Mouse (Mus musculus) forebrain, embryonic 14.5 days (tissue): ENCODE results near the gene Luc7l3. TPM values are rescaled to one million over a fixed set of nuclear protein-coding genes. Genes with fewer than 3 reads are reported as not detected.

Experiments used
- ATAC-seq: fragments of 200-750 bp; cut with Nextera tagmentation; 2 replicates; pipeline ENCODE4 v1.8.0; 2017; ENCODE audit warnings: mild to moderate bottlenecking, moderate library complexity
- DNase-seq: peaks from one replicate; pipeline ENCODE4 v3.0.0-alpha.2; 2015; ENCODE audit warnings: low spot score
- H3K27ac ChIP-seq: fragments of 300-500 bp; sonication (generic); 2 replicates; pipeline ENCODE4 v1.5.1; 2014; ENCODE audit warnings: low read depth, mild to moderate bottlenecking, control low read depth, low read length, moderate library complexity
- H3K27me3 ChIP-seq: fragments of 300-500 bp; sonication (generic); replicated peaks from 2 replicates; pipeline ENCODE4 v1.6.1; 2014; ENCODE audit warnings: low read length, control low read depth, mixed read lengths; ENCODE audit not compliant: control insufficient read depth, insufficient read depth
- H3K36me3 ChIP-seq: fragments of 300-500 bp; sonication (generic); 2 replicates; pipeline ENCODE4 v1.6.1; 2014; ENCODE audit warnings: low read length, control low read depth; ENCODE audit not compliant: control insufficient read depth, insufficient read depth
- H3K4me1 ChIP-seq: fragments of 300-500 bp; sonication (generic); 2 replicates; pipeline ENCODE4 v1.6.1; 2014; ENCODE audit warnings: antibody characterized with exemption, low read length, control low read depth; ENCODE audit not compliant: control insufficient read depth, insufficient read depth
- H3K4me2 ChIP-seq: fragments of 300-500 bp; sonication (generic); 2 replicates; pipeline ENCODE4 v1.6.1; 2014; ENCODE audit warnings: mild to moderate bottlenecking, control low read depth, low read length
- H3K4me3 ChIP-seq: fragments of 300-500 bp; sonication (generic); 2 replicates; pipeline ENCODE4 v1.5.1; 2014; ENCODE audit warnings: low read depth, low read length, control low read depth
- H3K9ac ChIP-seq: fragments of 300-500 bp; sonication (generic); 2 replicates; pipeline ENCODE4 v1.6.1; 2014; ENCODE audit warnings: mild to moderate bottlenecking, low read length, control low read depth, moderate library complexity
- H3K9me3 ChIP-seq: fragments of 300-500 bp; sonication (generic); replicated peaks from 2 replicates; pipeline ENCODE4 v1.6.1; 2016; ENCODE audit warnings: low read length, control low read depth, mixed read lengths; ENCODE audit not compliant: control insufficient read depth
- WGBS: fragments of 180-500 bp; shearing (Covaris S2); extraction: QIAGEN DNeasy Blood & Tissue Kit; methylation state at CpG from one replicate; pipeline ENCODE4 v1.1.7; 2014; 5-methylcytosine and 5-hydroxymethylcytosine counted together
- polyA plus RNA-seq: library from polyadenylated mRNA; unstranded; fragments of >200 nt; fragmentation: Nextera tagmentation; extraction: Ambion mirVana; gene quantifications from 2 replicates; pipeline ENCODE4 v1.2.1, GENCODE M21; 2014

Gene Luc7l3
- polyA plus RNA-seq, 1 experiment from 2014 or later = 89.6 TPM

GRCm38 (mm10) chr11:94328644-94329025 lies 6.8 kb upstream of the Luc7l3 start:
- Histone ChIP-seq H3K9ac (peak overlapping the region; percentile 89), H3K4me3 (peak overlapping the region; percentile 64), H3K4me1 (peaks cover 23% of the 10 kb centered on the region), H3K9me3 (no peaks in the 10 kb centered on the region), H3K36me3 (0 out of 2 replicates have a peak, but pooled peaks cover 7% of the 10 kb centered on the region), H3K27me3 (no peaks in the 10 kb centered on the region), H3K4me2 (peak overlapping the region; percentile 76), H3K27ac (peak overlapping the region; percentile 100)
- ATAC-seq = peak; percentile 22
- WGBS = under 1% methylated on average over 10 of the region's 10 CpGs
- DNase-seq = peak; percentile 88

- Histone ChIP-seq H3K4me1 (peaks cover 23% of the 10 kb centered on the region), H3K9me3 (no peaks in the 10 kb centered on the region), H3K36me3 (0 out of 2 replicates have a peak, but pooled peaks cover 5% of the 10 kb centered on the region), H3K4me3 (peak within 1 kb of the TSS; percentile 64), H3K27ac (peak within 1 kb of the TSS; percentile 100), H3K4me2 (peak within 1 kb of the TSS; percentile 76), H3K27me3 (no peaks in the 10 kb centered on the region), H3K9ac (peak within 1 kb of the TSS; percentile 89)
- DNase-seq (peak; percentile 96), ATAC-seq (peak; percentile 84)
- under 1% methylated on average over 77 of the region's 78 CpGs for WGBS
Measured at GRCm38 (mm10) chr11:94327693-94328643, 6.2 kb upstream of the Luc7l3 start, which contains the start of gene Ankrd40. Gene Ankrd40, plus strand, starts transcription at chr11:94328001.

- Histone ChIP-seq H3K27ac (peak overlapping the region; percentile 100), H3K9ac (peak overlapping the region; percentile 89), H3K4me2 (peak overlapping the region; percentile 76), H3K27me3 (no peaks in the 10 kb centered on the region), H3K4me3 (peak overlapping the region; percentile 64), H3K4me1 (peaks cover 28% of the 10 kb centered on the region), H3K36me3 (0 out of 2 replicates have a peak, but pooled peaks cover 4% of the 10 kb centered on the region), H3K9me3 (no peaks in the 10 kb centered on the region)
- DNase-seq (peak; percentile 88), ATAC-seq (peak; percentile 83)
- WGBS = 2% methylated on average over 10 of the region's 10 CpGs
Measured at GRCm38 (mm10) chr11:94326961-94327411, 5.2 kb upstream of the Luc7l3 start.

GRCm38 (mm10) chr11:94324618-94325017 lies 2.8 kb upstream of the Luc7l3 start:
- no peak overlapping the region for H3K4me2 ChIP-seq
- 91% methylated on average over 5 of the region's 5 CpGs for WGBS
- DNase-seq = no peak
- H3K36me3 ChIP-seq = 0 out of 2 replicates have a peak, but pooled peaks cover 1% of the 10 kb centered on the region
- H3K9ac ChIP-seq = no peak overlapping the region
- no peak overlapping the region for H3K4me3 ChIP-seq
- H3K4me1 ChIP-seq = peaks cover 24% of the 10 kb centered on the region
- H3K27me3 ChIP-seq = no peaks in the 10 kb centered on the region
- no peak for ATAC-seq
- no peaks in the 10 kb centered on the region for H3K9me3 ChIP-seq
- no peak overlapping the region for H3K27ac ChIP-seq

GRCm38 (mm10) chr11:94323271-94323925 lies 1.6 kb upstream of the Luc7l3 start:
- WGBS = 40% methylated on average over 5 of the region's 5 CpGs
- Histone ChIP-seq H3K4me2 (no peak overlapping the region), H3K4me3 (no peak overlapping the region), H3K27ac (no peak overlapping the region), H3K36me3 (0 out of 2 replicates have a peak, but pooled peaks cover 2% of the 10 kb centered on the region), H3K27me3 (no peaks in the 10 kb centered on the region), H3K9ac (no peak overlapping the region), H3K9me3 (no peaks in the 10 kb centered on the region), H3K4me1 (peaks cover 22% of the 10 kb centered on the region)
- no peak for DNase-seq
- no peak for ATAC-seq

GRCm38 (mm10) chr11:94322636-94323035 lies 848 bp upstream of the Luc7l3 start:
- H3K36me3 ChIP-seq = 0 out of 2 replicates have a peak, but pooled peaks cover 2% of the 10 kb centered on the region
- no peaks in the 10 kb centered on the region for H3K27me3 ChIP-seq
- WGBS = 29% methylated on average over 5 of the region's 5 CpGs
- peak overlapping the region; percentile 94 for H3K27ac ChIP-seq
- peak overlapping the region; percentile 99 for H3K9ac ChIP-seq
- H3K4me3 ChIP-seq = peak overlapping the region; percentile 93
- H3K4me2 ChIP-seq = peak overlapping the region; percentile 86
- DNase-seq (no peak), ATAC-seq (no peak)
- no peaks in the 10 kb centered on the region for H3K9me3 ChIP-seq
- H3K4me1 ChIP-seq = peaks cover 23% of the 10 kb centered on the region

GRCm38 (mm10) chr11:94320969-94321930 lies 538 bp downstream of the Luc7l3 start:
- Histone ChIP-seq H3K4me2 (peak overlapping the region; percentile 86), H3K9ac (peak overlapping the region; percentile 99), H3K4me1 (peaks cover 28% of the 10 kb centered on the region), H3K36me3 (0 out of 2 replicates have a peak, but pooled peaks cover 5% of the 10 kb centered on the region), H3K27me3 (no peaks in the 10 kb centered on the region), H3K9me3 (no peaks in the 10 kb centered on the region), H3K27ac (peak overlapping the region; percentile 94), H3K4me3 (peak overlapping the region; percentile 93)
- peak; percentile 80 for ATAC-seq
- WGBS = 1% methylated on average over 67 of the region's 67 CpGs
- DNase-seq = no peak

GRCm38 (mm10) chr11:94318056-94318455 lies 3.7 kb downstream of the Luc7l3 start:
- DNase-seq = no peak
- Histone ChIP-seq H3K9me3 (no peaks in the 10 kb centered on the region), H3K27me3 (no peaks in the 10 kb centered on the region), H3K36me3 (peaks cover 5% of the 10 kb centered on the region; the same call in 1 of the 2 replicates), H3K4me1 (peaks cover 35% of the 10 kb centered on the region), H3K4me3 (no peak overlapping the region), H3K9ac (no peak overlapping the region), H3K27ac (no peak overlapping the region), H3K4me2 (0 out of 2 replicates have a peak overlapping the region, but pooled peaks have one; percentile 12)
- ATAC-seq = no peak
- 80% methylated on average over 5 of the region's 5 CpGs for WGBS
